Mouse (Mus musculus) heart, adult 2 months (tissue): ENCODE results near the gene Dhx29.

Source experiments
- CTCF ChIP-seq: fragments of 200-600 bp; IDR thresholded peaks from 2 replicates; pipeline ENCODE4 v1.8.1; 2022; ENCODE audit warnings: antibody characterized with exemption, mild to moderate bottlenecking, moderate library complexity
- EP300 ChIP-seq: fragments of 200-500 bp; IDR thresholded peaks from 2 replicates; pipeline ENCODE4 v1.6.1; 2011; ENCODE audit warnings: low read depth, low read length, control low read depth; ENCODE audit not compliant: insufficient read depth

DNA sequence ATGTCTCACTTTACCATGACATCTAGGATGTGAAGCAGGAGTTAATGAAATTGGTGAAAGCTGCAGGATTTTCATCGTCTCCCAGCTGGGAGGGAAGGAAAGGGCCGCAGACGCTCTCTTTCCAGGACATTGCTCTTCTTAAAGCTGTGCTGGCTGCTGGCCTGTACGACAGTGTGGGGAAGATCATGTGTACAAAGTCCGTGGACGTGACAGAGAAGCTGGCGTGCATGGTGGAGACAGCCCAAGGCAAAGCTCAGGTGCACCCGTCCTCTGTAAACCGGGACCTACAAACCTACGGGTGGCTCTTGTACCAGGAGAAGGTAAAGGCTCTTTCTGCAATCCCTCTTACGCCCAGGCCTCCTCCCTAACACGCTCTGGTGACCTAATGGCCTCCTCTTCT lies 37.2 kb downstream of the Dhx29 start:
- TF ChIP-seq CTCF (no peak), EP300 (no peak)
